Mouse (Mus musculus): ENCODE data around the gene Ccl22. TPM values are rescaled to one million over a fixed set of nuclear protein-coding genes. Genes with fewer than 3 reads are reported as not detected.

Ccl22 gene
- polyA plus RNA-seq, 1 experiment from 2014 or later, result not detected

GRCm38 (mm10) chr8:94771941-94772670 is 26.7 kb downstream of the Ccl22 start, which contains the start of gene Cx3cl1:
Gene Cx3cl1, plus strand, starts transcription at chr8:94772009.
- no peaks in the 10 kb centered on the region for H3K36me3 ChIP-seq (ENCODE audit: control insufficient read depth, insufficient read depth, low read length)
- H3K9me3 ChIP-seq (ENCODE audit: control insufficient read depth, low read length), result no peaks in the 10 kb centered on the region
- H3K4me1 ChIP-seq (ENCODE audit: control insufficient read depth in 2 of 2, insufficient read depth in 2 of 2, low read length in 2 of 2), result peaks cover 12 to 16% of the 10 kb centered on the region in 2 experiments
- ATAC-seq (ENCODE audit: insufficient number of reproducible peaks, insufficient read depth, low FRiP score, low read depth), result peak; percentile 84
- 0% methylated on average over 38 of the region's 38 CpGs for WGBS
- H3K4me2 ChIP-seq (ENCODE audit: low read length), result peak within 1 kb of the TSS; percentile 80
- peak within 1 kb of the TSS; percentile 51 to 56 for H3K4me3 ChIP-seq (ENCODE audit: control insufficient read depth in 1 of 2, insufficient read depth in 1 of 2, low read depth in 1 of 2, low read length in 2 of 2)
- peak within 1 kb of the TSS in 1 of 2 experiments; percentile 26; a peak in 1 of 4 replicates for H3K27ac ChIP-seq (replicated peaks in 1 of 2; ENCODE audit: control insufficient read depth in 1 of 2, insufficient read depth in 1 of 2, low read depth in 2 of 2, low read length in 2 of 2)
- peak within 1 kb of the TSS; percentile 74 for H3K9ac ChIP-seq (ENCODE audit: low read length)
- peaks cover 25% of the 10 kb centered on the region for H3K27me3 ChIP-seq (ENCODE audit: control insufficient read depth, insufficient read depth, low read length)

GRCm38 (mm10) chr8:94773048-94773447 is 27.7 kb downstream of the Ccl22 start:
- 50% methylated on average over 6 of the region's 6 CpGs for WGBS

GRCm38 (mm10) chr8:94773700-94774171 is 28.3 kb downstream of the Ccl22 start:
- Histone ChIP-seq H3K4me3 (ENCODE audit: control insufficient read depth in 1 of 2, insufficient read depth in 1 of 2, low read depth in 1 of 2, low read length in 2 of 2) (no peak overlapping the region), H3K4me1 (ENCODE audit: control insufficient read depth in 2 of 2, insufficient read depth in 2 of 2, low read length in 2 of 2) (peaks cover 25 to 32% of the 10 kb centered on the region in 2 experiments), H3K9ac (ENCODE audit: low read length) (no peak overlapping the region), H3K27ac (replicated peaks in 1 of 2; ENCODE audit: control insufficient read depth in 1 of 2, insufficient read depth in 1 of 2, low read depth in 2 of 2, low read length in 2 of 2) (no peak overlapping the region), H3K4me2 (ENCODE audit: low read length) (no peak overlapping the region), H3K36me3 (ENCODE audit: control insufficient read depth, insufficient read depth, low read length) (no peaks in the 10 kb centered on the region), H3K9me3 (ENCODE audit: control insufficient read depth, low read length) (no peaks in the 10 kb centered on the region), H3K27me3 (ENCODE audit: control insufficient read depth, insufficient read depth, low read length) (peaks cover 25% of the 10 kb centered on the region)
- WGBS, result 50% methylated on average over 12 of the region's 12 CpGs
- ATAC-seq (ENCODE audit: insufficient number of reproducible peaks, insufficient read depth, low FRiP score, low read depth), result no peak

More at GRCm38 (mm10) chr8:94773048-94773447, 27.7 kb downstream of the Ccl22 start:
- no peaks in the 10 kb centered on the region for H3K9me3 ChIP-seq (ENCODE audit: control insufficient read depth, low read length)
- no peak for ATAC-seq (ENCODE audit: insufficient number of reproducible peaks, insufficient read depth, low FRiP score, low read depth)
- H3K9ac ChIP-seq (ENCODE audit: low read length), result peak overlapping the region; percentile 74; the same call in 1 of the 2 replicates
- peaks cover 18 to 25% of the 10 kb centered on the region in 2 experiments for H3K4me1 ChIP-seq (ENCODE audit: control insufficient read depth in 2 of 2, insufficient read depth in 2 of 2, low read length in 2 of 2)
- no peak overlapping the region for H3K27ac ChIP-seq (replicated peaks in 1 of 2; ENCODE audit: control insufficient read depth in 1 of 2, insufficient read depth in 1 of 2, low read depth in 2 of 2, low read length in 2 of 2)
- no peaks in the 10 kb centered on the region for H3K36me3 ChIP-seq (ENCODE audit: control insufficient read depth, insufficient read depth, low read length)
- 0 out of 4 replicates have a peak overlapping the region, but pooled peaks of 1 of the 2 experiments have one; percentile 51 for H3K4me3 ChIP-seq (ENCODE audit: control insufficient read depth in 1 of 2, insufficient read depth in 1 of 2, low read depth in 1 of 2, low read length in 2 of 2)
- peak overlapping the region; percentile 80 for H3K4me2 ChIP-seq (ENCODE audit: low read length)
- peaks cover 25% of the 10 kb centered on the region for H3K27me3 ChIP-seq (ENCODE audit: control insufficient read depth, insufficient read depth, low read length)

DNA sequence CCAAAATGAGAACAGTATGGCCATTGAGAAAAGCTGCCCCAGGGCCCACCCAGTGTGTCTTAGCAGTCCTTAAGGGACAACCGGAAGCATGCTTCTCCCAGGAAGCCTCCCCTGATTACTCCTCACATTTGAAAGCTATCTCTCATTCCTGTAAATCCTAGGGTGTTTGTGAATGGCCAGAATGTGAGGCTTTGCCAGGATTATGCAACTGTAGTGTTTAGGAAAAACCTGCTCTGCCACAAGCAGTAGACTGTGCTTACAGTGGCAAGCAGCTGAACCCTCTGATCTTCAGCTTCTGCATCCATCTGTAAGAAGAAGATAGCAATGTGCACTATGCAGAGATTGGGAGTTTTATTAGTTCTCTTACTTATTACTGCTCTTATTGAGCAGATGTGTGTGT is 29.2 kb downstream of the Ccl22 start:
- no peaks in the 10 kb centered on the region for H3K9me3 ChIP-seq (ENCODE audit: control insufficient read depth, low read length)
- H3K4me3 ChIP-seq (ENCODE audit: control insufficient read depth in 1 of 2, insufficient read depth in 1 of 2, low read depth in 1 of 2, low read length in 2 of 2), result no peak overlapping the region
- no peaks in the 10 kb centered on the region for H3K36me3 ChIP-seq (ENCODE audit: control insufficient read depth, insufficient read depth, low read length)
- no peak overlapping the region for H3K4me2 ChIP-seq (ENCODE audit: low read length)
- no peak for ATAC-seq (ENCODE audit: insufficient number of reproducible peaks, insufficient read depth, low FRiP score, low read depth)
- no peak overlapping the region for H3K9ac ChIP-seq (ENCODE audit: low read length)
- peaks cover 25% of the 10 kb centered on the region for H3K27me3 ChIP-seq (ENCODE audit: control insufficient read depth, insufficient read depth, low read length)
- H3K4me1 ChIP-seq (ENCODE audit: control insufficient read depth in 2 of 2, insufficient read depth in 2 of 2, low read length in 2 of 2), result peaks cover 33 to 37% of the 10 kb centered on the region in 2 experiments
- no peak overlapping the region for H3K27ac ChIP-seq (replicated peaks in 1 of 2; ENCODE audit: control insufficient read depth in 1 of 2, insufficient read depth in 1 of 2, low read depth in 2 of 2, low read length in 2 of 2)
- WGBS, result 79% methylated on average over 1 of the region's 1 CpGs

- Histone ChIP-seq H3K4me1 (ENCODE audit: control insufficient read depth in 2 of 2, insufficient read depth in 2 of 2, low read length in 2 of 2) (peaks cover 40 to 41% of the 10 kb centered on the region in 2 experiments), H3K4me2 (ENCODE audit: low read length) (no peak overlapping the region), H3K27me3 (ENCODE audit: control insufficient read depth, insufficient read depth, low read length) (peaks cover 14% of the 10 kb centered on the region), H3K27ac (replicated peaks in 1 of 2; ENCODE audit: control insufficient read depth in 1 of 2, insufficient read depth in 1 of 2, low read depth in 2 of 2, low read length in 2 of 2) (no peak overlapping the region), H3K36me3 (ENCODE audit: control insufficient read depth, insufficient read depth, low read length) (no peaks in the 10 kb centered on the region), H3K4me3 (ENCODE audit: control insufficient read depth in 1 of 2, insufficient read depth in 1 of 2, low read depth in 1 of 2, low read length in 2 of 2) (no peak overlapping the region), H3K9ac (ENCODE audit: low read length) (no peak overlapping the region), H3K9me3 (ENCODE audit: control insufficient read depth, low read length) (no peaks in the 10 kb centered on the region)
- WGBS, result 78% methylated on average over 2 of the region's 2 CpGs
- no peak for ATAC-seq (ENCODE audit: insufficient number of reproducible peaks, insufficient read depth, low FRiP score, low read depth)
Measured at GRCm38 (mm10) chr8:94776346-94776745, 31.0 kb downstream of the Ccl22 start.

DNA sequence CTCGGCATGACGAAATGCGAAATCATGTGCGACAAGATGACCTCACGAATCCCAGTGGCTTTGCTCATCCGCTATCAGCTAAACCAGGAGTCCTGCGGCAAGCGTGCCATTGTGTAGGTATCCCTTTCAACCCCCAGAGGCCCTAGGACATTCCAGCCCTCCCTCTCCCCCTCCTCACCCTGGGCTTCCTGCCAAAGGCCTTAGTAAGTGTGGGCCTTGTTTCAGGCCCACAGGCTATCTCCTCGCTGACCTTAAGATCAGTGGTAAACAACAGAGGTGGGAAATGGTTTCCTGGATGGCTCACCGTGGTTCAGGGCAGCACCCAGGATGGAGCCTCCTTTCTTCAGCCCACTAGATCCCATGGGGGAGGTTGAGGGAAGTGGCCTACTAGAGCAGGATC is 32.6 kb downstream of the Ccl22 start:
- peaks cover 3% of the 10 kb centered on the region for H3K27me3 ChIP-seq (ENCODE audit: control insufficient read depth, insufficient read depth, low read length)
- no peaks in the 10 kb centered on the region for H3K9me3 ChIP-seq (ENCODE audit: control insufficient read depth, low read length)
- H3K9ac ChIP-seq (ENCODE audit: low read length), result no peak overlapping the region
- no peaks in the 10 kb centered on the region for H3K36me3 ChIP-seq (ENCODE audit: control insufficient read depth, insufficient read depth, low read length)
- WGBS, result 12% methylated on average over 10 of the region's 10 CpGs
- H3K4me1 ChIP-seq (ENCODE audit: control insufficient read depth in 2 of 2, insufficient read depth in 2 of 2, low read length in 2 of 2), result peaks cover 38% of the 10 kb centered on the region in 2 experiments
- ATAC-seq (ENCODE audit: insufficient number of reproducible peaks, insufficient read depth, low FRiP score, low read depth), result peak; percentile 39; the same call in 1 of the 2 replicates
- H3K4me2 ChIP-seq (ENCODE audit: low read length), result 0 out of 2 replicates have a peak overlapping the region, but pooled peaks have one; percentile 0
- no peak overlapping the region for H3K4me3 ChIP-seq (ENCODE audit: control insufficient read depth in 1 of 2, insufficient read depth in 1 of 2, low read depth in 1 of 2, low read length in 2 of 2)
- peak overlapping the region; percentile 20 to 59; a peak in 3 of 4 replicates for H3K27ac ChIP-seq (replicated peaks in 1 of 2; ENCODE audit: control insufficient read depth in 1 of 2, insufficient read depth in 1 of 2, low read depth in 2 of 2, low read length in 2 of 2)

DNA sequence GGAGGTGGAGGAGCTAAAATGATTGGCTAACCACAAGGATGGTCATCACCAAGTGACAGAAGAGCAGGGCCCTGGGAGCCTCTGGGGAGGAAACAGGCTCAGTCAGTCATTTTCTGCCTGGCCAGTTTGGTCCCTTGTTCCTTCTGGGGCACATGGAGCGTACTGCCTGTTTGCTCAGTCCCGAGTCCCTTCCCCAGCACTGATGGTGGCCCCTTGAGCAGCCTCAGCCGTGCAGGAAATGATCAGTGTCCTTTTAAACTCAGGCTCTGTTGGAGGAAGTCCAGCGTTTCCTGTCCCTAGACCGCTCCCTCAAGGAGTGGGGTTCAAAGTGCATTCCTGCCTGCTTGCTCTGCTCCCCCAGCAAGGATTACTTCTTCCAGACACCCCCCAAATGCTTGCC is 33.1 kb downstream of the Ccl22 start:
- 46% methylated on average over 5 of the region's 5 CpGs for WGBS
- Histone ChIP-seq H3K9ac (ENCODE audit: low read length) (no peak overlapping the region), H3K27ac (replicated peaks in 1 of 2; ENCODE audit: control insufficient read depth in 1 of 2, insufficient read depth in 1 of 2, low read depth in 2 of 2, low read length in 2 of 2) (peak overlapping the region; percentile 20 to 59; a peak in 3 of 4 replicates), H3K4me3 (ENCODE audit: control insufficient read depth in 1 of 2, insufficient read depth in 1 of 2, low read depth in 1 of 2, low read length in 2 of 2) (no peak overlapping the region), H3K4me1 (ENCODE audit: control insufficient read depth in 2 of 2, insufficient read depth in 2 of 2, low read length in 2 of 2) (peaks cover 35 to 36% of the 10 kb centered on the region in 2 experiments), H3K36me3 (ENCODE audit: control insufficient read depth, insufficient read depth, low read length) (no peaks in the 10 kb centered on the region), H3K9me3 (ENCODE audit: control insufficient read depth, low read length) (no peaks in the 10 kb centered on the region), H3K4me2 (ENCODE audit: low read length) (0 out of 2 replicates have a peak overlapping the region, but pooled peaks have one; percentile 0), H3K27me3 (ENCODE audit: control insufficient read depth, insufficient read depth, low read length) (no peaks in the 10 kb centered on the region)
- peak; percentile 53; the same call in 1 of the 2 replicates for ATAC-seq (ENCODE audit: insufficient number of reproducible peaks, insufficient read depth, low FRiP score, low read depth)
